Mouse (Mus musculus) urinary bladder, postnatal 25 days (tissue): ENCODE data around the gene Gm37419.
A peak's percentile ranks its signal among the peaks of the same experiment; 100 is the strongest.

Experiments used
- DNase-seq: peaks from one replicate; pipeline ENCODE4 v3.0.0; 2022; ENCODE audit warnings: low spot score

Gm37419 gene

DNA sequence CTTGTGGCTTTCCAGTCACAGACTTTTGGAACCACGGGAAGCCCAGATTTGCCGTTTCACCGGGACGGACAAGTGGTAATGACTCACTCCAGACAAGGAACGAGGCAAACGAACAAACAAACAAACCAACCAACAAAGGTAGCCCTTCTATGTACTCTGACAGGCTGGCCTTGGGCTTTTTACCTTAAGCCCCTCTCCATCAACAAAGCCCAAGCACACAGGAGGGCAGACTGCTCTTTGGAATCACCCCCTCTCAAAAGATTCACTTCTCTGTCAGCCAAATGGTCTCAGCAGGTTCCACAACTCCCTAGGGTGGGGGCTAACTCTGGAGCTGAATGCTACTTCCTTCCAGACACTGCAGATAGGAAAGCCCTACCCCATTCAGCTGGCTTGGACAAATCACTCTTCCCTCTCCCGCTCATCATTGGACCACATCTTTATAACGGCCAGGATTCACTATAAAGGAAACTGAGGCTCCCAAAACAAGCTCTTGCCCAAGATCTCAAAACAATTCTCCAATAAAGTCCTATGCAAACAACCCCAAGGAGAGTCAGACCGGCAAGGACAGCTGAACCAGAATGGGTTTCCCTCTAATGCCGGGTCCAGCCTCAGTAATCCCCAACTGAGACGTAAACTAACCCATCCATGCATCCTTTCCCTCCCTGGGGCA, 7.9 kb upstream of the Gm37419 start:
- no peak for DNase-seq

DNA sequence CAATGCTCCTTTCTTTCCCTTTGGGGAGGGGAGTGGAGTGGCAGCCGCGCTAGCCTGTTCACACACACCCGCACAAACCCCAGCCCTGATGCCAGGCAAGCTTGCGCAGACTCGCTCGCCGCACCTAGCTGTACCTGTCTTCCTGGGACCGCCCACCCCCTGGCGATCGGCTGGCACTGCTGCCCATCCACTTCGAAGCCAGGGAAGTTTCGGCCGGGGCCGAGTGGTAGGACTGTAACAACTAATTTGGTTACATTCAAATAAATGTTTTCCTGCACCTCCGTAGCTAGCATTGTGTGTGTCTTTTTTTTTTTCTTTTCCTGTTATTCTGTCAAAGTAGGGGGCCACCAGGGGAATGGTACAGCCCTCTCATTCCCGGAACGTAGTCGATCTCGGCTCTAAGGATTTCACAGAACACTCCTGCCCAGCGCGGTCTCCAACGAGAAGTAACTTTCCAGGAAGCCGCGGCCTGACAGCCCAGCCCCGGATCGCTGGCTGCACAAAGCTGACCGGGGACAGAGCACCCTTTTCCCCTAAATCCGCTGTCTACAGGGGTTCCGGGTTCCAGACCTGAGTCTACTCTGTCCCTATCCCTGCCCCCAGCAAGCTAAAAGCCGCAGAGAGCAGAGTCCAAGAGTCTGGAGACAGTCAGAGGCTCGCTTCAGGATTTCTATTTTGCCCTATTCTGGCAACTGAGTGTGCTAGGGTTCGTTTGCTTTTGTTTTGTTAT, 7.1 kb upstream of the Gm37419 start:
- peak; percentile 27 for DNase-seq

DNA sequence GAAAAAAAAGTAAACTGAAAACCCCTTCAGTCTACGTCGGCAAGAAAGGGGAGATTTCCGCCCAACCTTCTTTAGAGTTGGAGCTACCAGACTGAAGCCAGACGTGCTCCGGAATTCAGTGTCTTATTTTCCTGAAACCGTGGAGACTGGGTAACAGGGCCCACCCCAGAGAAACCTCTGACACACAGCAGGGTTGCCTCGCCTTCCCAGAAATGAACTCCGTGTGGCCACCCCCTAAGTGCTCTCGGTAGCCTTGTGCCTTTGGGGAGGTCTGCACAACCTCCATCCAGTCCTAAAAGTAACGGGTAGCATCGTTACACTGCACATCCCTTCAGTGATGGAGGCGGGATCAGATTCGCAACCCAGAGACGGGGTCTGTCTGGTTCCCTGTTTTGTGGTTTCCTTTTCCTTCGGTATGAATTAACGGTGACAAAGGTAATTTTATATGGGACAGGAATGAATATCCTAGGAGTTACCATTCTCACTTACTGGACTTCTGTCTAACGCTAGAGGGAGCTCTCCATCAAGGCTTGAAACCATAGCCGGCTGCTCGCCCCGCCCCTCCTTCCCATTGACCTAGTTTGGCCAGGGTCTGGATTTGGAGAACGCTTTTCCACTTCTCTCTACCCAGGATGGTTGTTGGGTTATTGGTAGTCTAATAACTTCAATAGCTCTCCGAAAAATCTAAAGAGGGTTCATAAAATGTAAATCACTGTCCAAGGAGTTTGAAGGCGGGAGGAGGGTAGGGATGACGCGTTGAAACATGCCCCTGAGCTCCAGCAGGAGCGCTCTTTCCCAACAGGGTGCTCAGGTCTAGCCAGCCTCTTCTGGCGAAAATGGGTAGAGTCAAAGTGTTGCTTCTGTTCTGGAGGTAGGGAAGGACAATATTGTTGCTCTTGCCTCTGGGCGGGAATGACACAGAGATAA, 6.1 kb upstream of the Gm37419 start:
- DNase-seq: peak; percentile 68

DNA sequence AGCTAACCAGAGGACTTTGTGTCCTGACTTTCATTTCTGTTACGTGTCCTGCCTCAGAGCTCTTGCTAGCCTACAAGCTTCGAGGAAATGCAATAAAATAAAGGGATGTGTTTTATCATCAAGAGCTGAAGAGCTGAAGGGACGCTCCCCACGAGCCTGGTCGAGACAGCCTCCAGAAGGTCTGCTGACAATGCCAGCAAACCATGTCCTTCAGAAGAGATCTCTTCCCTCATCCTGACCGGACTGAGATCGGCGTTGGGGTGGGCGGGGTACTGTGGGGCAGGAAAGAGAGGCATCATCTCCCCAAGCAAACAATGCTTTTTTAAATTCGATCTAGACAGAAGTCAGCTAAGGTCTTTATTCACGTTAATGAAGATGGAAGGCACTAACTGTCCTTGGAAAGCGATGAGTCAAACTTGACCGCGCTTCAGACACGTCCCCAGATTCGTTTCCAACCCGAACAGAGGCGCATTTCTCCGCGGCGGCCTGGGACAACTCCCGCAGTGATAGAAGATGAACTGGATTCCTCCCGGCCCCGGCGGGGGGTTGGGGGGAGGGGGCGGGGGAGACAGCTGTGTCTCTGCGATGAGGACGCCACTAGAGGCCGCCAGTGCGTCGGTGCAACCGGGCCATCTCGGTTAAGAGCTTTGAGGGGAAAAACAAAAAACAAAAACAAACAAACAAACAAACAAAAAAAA, 5.2 kb upstream of the Gm37419 start:
- peak; percentile 70 for DNase-seq

DNA sequence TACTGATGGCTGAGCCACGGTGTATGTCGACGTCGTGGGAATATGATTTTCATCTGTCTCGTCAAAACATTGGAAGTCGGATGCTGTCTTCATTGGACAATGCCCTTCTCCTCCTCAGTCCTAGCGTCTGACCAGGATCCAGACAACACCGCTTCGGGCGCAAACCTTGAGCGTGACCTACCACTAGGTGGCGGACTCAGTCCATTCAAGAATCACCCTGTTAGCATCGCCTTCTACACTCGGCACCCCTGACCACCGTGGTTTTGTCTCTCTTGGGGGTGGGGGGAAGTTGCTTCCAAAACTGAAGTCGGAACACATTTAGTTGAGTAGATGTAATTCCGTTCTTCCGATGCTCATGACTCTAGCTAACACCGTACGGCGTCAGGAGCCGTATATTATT, 4.1 kb upstream of the Gm37419 start:
- DNase-seq: peak; percentile 87

DNA sequence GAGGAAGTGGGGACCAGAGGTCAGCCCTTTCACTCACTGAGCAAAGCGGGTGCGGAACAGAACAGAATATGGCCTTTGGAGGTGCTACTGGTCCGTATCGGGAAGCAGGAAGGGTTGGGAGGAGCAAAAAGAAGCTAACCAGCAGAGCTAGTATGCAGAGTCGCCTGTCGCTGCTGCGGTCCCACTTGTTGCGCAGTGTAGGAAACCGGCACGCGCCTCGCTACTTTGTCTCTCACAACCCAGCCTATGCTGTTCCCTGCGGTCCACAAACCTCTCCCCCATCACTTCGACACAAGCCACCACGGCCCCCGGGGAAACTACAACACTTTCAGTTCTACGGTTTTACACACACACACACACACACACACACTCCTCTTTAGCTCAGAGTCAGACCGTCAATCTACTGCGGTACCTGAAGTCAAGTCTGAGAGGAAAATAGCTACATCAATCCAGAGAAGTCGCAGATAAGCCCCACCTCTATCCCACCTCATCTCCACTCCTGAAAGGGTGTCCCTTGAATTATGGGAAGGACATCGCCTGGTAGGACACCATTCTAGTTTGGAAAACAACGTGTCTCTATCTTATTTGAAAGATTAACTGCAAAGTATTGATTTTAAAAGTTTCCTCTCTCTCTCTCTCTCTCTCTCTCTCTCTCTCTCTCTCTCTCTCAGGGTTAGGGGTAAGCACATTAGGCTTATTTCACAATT, 3.4 kb upstream of the Gm37419 start:
- peak; percentile 43 for DNase-seq

DNA sequence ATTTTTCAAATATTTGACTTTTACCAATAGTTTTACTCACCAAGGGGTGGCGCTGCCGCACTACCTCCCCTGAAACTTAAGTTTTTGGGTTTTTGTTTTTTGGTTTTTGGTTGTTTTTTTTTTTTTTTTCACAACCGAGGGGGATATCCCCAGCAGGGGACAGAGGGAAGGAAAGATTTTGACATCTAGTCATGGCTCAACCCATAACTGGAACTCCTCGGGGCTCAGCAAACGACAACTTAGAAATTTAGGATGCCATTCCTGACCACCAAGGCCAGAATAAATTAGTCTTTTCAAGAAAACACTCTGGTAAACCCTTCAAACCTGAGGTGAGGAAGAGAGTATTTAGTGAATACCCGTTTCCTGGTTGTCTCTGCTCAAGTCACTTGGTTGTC, 2.8 kb upstream of the Gm37419 start:
- peak; percentile 51 for DNase-seq

DNA sequence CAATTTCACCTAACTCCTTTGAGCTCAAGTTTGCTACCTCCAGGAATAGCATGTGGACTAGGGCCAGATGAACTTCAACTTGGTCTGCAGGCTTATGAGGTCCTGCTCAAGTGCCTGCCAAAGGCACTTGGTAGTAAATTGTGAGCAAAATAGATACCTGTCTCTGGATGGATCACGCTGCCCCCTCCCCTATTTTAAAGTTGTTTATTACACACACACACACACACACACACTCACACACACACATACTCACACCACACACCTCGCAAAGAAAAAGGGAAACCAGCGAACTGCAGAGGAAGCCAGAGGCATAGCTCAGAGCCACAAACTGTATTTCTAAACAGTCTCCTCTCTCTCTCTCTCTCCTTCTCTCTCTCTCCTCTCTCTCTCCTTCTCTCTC, 2.1 kb upstream of the Gm37419 start:
- no peak for DNase-seq

DNA sequence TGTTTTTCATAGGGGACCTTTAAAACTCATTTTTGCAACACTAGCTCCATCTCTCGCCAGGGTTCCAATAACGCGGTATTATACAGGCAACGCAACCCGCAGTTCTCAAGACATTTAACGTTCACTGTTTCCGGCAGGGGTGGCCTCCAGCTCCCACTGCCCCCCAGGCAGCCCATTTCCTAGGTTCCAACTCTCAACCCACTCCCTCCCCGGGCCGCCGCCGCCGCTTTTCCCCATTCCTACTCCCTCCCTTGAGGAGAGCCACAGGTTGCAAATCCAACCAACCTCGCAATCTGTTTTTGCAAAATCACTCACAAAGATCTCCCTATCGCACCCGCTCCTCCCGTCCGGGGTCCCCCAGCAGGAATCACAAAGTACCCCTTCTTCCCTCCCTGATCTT, 1.4 kb upstream of the Gm37419 start:
- DNase-seq: peak; percentile 33

DNA sequence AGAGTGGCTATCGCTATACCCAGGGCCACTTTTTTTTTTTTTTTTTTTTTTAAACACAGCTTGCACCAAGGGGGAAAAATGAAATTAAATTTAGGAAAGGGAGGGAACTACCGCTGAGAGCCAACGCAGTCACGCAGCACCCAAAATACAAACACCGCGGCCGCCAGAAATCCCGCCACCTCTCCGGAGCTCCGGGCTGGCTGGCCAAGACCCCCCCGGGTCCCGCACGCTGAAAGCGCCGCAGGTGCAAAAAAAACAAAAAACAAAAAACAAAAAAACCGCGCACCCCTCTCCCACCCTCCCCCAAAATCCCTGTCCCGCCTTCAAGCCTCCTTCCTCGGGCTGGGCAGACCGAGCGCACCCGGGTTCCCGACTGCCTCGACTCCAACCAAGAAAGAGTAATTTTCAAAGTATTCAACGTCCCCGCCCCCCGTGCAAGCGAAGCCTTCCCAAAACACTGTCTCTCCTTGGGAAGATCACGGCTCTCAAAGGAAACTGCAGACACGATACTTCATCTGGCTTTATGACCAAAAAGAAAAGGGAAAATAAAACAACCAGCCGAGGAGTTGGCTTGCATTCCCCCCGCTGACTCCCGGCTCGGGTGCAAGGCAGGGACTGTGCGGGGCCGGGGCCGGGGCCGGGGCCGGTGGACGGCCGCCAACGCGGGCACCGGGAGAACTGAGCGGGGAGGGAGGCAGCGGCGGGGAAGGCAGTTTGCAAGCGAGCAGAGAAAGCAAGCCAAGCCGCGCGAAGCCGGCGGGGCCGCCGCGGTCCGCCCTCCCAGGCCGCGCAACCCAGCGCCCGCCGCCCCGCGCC, 733 bp upstream of the Gm37419 start:
- peak; percentile 55 for DNase-seq

DNA sequence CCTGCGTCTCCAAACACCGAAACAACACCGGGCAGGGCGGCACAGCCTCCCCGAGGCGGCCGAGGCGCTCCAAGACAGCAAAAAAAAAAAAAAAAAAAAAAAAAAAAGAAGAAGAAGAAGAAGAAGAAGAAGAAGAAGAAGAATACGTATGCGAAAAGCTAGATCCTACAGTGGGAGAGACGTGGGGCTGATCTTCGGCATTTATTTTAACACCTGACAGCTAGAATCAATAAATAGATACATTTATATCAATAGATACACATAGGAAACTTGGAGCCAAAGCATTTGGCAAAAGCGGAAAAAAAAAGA, 171 bp upstream of the Gm37419 start:
- no peak for DNase-seq

DNA sequence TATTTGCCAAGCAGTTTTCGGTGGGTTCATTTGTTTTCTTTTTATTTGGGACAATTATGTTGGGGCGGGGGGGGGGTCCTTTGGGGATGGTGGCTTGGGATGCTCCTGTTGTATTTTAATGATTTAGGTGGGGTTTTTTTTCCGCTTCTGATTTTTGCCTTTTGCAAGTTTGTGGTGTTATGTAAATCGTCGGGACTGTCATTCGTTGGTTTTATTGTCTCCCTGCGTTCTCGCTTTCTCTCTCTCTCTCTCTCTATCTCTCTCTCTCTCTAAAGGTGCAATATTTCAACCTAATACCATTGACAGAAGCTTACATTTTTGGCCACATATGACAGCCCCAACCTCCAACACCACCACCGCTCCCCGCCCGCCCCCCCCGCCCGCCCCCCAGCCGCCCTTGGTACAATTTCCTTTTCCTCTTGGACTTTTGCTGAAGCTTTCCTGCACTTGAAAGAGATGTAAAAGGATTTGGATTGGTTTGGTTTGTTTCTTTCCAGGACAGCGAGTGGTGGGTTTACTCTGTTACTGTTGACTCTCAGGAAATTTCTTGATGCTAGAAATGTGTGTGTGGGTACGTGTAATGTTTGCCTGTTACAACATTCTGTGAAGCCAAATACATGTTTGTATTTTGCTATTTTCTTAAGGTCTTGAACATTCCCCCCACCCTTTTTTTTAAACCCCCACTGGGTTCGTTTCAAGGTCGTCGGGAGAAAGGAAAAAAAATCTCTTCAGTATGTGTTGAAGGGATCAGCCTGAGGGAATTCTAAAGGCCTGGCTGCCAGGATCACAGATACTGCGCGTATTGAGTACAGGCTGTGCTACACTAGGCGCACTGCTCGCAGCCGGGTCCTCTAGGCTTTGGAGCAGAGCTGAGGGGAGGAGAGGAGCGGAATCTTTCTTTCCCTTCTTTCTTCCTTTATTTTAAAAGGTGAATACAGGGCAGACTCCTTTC, 1.2 kb downstream of the Gm37419 start:
- DNase-seq: peak; percentile 20

DNA sequence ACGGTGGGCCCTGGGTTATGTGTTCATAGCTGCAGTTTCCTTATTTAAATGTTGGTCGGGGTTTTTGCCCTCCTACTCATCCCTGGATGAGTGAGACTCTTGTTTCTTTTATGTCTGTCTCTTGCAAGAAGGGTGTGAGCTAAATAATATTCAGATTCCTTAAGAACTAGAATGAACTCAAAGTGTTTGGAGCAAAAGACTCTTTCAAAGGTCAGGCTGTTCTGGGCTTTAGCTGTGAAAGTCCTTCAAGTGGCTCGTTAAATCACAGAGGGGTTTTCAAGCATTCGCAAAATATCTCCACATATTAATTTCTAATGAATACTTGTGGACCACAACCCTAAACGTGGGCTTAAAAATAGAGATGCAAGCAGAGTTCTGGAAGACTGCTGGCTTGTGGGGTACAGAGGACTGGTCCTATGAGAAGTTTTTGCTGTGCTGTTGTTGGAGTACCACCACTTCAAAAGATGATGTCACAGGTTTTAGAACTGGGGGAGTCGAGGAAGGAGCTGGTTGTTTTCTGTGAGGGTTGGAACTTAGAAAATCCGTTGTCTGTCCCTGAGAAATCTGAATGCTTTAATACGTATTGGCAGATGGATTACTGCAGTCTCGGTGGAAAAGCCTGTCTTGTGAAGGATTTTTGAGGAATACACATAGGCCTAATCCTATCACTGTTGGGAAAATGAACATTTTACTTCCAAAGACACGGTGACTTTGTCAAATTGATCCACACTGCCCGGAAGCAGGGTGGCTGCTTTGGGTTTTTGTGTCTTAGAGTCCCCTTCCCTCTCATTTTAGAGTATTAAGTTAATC, 2.1 kb downstream of the Gm37419 start:
- no peak for DNase-seq

DNA sequence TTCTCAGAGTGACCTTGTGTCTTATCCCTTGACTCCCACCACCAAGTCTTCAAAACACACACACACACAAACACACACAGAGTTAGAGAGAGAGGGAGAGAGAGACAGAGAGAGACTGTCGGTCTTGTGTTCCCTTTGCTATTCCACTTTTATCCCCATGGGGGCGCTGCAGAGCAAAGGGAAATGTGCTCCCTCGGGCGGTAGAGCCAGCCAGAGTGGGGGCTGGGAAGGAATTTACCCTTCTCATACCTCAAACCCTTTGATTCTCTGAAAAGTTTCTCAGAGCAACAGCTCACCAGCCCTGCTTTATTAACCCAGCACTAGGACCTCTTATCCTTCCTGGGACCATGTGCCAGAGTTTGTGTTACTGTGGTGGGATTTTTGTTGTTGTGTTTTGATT, 2.9 kb downstream of the Gm37419 start:
- DNase-seq: peak; percentile 91

DNA sequence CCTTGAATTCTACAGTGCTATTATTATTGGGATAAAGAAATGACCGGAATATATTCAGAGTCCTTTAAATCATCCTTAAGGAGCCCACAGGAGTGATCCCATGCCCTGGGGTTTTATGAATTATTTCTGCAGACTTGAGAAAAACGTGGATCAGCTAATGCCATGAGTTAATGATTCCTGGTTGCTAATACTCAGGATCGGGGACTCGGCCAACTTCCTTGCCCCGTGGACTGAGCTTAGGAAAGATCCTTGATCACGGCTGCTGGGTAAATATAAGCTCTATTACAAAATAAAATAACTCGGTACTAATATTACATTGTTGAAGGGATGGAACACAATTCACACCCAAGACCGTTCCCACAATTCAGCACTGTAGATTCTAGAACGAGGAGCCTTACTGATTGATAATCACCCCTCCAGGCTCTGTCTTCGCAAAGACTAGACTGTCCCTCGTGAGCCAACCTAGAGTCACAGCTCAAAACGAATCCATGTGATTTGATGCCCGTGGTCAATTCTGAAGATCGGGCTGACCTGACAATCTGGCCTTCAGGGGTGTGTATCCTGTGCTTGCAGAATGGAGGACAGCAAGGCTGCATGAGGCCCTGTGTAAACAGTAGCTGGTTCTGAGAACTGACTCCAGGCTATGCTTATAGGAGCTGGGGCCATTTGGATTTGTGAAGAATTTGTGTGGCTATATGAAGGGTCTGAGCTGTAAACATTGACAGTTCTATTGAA, 3.7 kb downstream of the Gm37419 start:
- DNase-seq: no peak

DNA sequence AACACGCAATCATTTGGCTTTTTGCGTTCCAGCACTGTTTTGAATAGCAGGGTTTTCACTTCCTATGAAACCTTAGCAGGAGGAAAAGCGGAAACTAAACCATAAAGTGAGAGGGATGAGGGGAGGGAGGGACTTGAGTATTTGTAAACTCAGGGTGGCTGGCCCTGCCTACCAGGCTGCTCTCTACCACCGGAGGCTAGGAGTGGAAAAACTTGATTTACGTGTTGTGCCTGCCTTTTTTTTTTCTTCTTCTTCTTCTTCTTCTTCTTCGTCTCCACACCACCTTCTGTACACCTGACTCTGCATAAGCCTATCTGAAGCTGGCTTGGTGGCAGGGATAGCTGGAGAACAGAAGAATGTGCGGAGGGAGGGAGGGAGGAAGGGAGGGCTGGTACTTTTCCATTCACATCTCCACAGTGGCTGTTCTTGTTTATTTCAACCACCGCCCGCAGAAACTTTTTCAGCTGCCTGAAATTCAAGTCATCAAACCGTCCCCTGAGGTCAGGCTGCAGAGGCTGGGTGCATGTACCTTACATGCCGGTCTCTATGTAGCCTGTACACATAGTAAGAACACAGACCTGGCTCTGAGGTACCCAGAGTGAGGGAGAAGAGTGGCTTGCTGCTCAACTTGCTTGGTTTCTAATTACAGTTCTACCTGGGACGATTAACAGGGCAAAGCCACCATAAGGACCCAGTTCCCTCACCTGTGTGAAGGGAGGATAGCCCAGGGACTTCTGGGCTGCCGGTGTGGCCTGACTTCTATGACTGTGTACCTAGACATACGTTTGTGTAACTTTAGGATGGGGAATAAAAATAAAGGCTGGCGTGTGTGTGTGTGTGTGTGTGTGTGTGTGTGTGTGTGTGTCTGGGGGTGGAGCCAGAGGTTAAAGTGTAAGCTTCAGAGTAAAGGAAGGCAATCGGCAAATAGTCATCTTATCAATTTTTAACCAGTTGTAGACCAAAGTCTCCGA, 5.4 kb downstream of the Gm37419 start:
- DNase-seq: no peak

DNA sequence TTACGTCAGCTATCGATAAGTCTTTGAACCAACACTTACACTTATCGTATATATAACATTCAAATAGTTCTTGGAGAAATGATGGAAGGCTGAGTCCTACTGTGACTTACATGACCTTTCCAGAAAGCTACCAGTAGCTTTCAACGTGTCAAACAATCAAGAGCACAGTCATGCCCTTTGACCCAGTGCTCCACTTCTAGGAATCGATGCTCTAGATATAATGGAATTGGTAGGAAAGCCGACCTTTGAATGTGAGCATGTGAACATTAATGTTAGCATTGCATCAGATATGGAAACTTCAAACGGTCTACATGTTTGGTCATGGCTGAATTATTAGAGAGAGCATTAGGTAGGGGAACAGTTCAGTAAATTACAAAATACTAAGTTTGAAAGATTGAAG, 8.1 kb downstream of the Gm37419 start:
- no peak for DNase-seq
